Mouse (Mus musculus): ENCODE measurements around the gene Asb4. TPM values are rescaled to one million over a fixed set of nuclear protein-coding genes. Genes with fewer than 3 reads are reported as not detected.
A peak's percentile ranks its signal among the peaks of the same experiment; 100 is the strongest.
"Not testable (repeated sequence)": the region's sequence is repeated elsewhere in the genome, so short reads cannot be mapped to it uniquely, and the experiment has no call there.

The Asb4 gene
- 15.4 and 16.9 TPM in 2 replicates for polyA plus RNA-seq (2015; fragmentation: Nextera tagmentation; extraction: Ambion mirVana)

DNA sequence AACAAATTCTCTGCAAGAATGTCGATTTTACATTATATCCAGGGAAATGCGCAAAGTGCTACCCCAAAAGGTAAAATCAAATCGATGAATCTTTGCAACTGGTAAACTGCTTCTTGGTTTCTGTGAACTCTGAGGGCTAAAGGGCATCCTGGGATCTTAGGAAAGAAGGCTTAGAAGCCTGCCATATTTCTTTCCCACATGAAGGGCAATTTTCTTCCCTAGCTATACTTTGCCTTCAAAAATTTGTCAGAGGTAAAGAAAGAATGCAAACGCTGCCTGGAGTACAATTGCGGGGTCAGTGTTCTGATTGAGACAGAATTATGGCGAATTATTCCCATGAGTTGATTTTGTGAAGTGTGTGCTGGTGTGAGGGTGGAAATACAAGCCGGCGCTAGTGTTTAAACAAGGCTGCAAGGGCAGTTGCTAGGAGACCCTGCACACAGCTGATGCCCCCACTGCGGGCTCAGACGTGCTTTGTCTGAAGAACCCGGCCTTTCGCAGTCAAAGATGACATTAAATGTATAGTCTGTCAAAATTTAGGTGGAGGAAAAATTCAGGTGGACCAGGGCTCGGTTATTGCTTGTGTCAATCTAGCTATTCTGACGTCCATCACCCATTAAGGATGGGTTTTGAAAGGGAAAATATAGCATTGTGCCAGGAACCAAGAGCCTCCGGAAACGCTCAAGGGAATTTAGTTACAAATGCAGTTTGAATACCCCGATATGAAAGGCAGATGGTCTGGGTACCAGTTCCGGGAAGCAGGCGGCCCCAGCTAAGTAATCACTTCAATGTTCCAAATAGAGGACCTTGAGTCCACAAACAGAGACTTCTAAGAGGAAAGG is at the start of gene Asb4:
Gene Asb4, plus strand, starts transcription at position 51 of the 842 bp plus-strand sequence.
- peak within 1 kb of the TSS; percentile 22 for H3K4me3 ChIP-seq (ENCODE audit: low read length)
- WGBS, result 4% methylated on average over 19 of the region's 19 CpGs
- peak; percentile 55 for ATAC-seq
- peak within 1 kb of the TSS; percentile 45; the same call in 1 of the 2 replicates for H3K9ac ChIP-seq (ENCODE audit: low read depth, low read length)
- H3K36me3 ChIP-seq (ENCODE audit: control insufficient read depth, insufficient read depth, low read length), result no peaks in the 10 kb centered on the region
- peak within 1 kb of the TSS; percentile 10 for H3K27ac ChIP-seq (ENCODE audit: low read depth, low read length)
- H3K9me3 ChIP-seq (ENCODE audit: control insufficient read depth, low read length), result no peaks in the 10 kb centered on the region
- H3K4me2 ChIP-seq (ENCODE audit: low read length), result peak within 1 kb of the TSS; percentile 54
- peaks cover 31% of the 10 kb centered on the region for H3K4me1 ChIP-seq (ENCODE audit: control insufficient read depth, insufficient read depth, low read depth, low read length)
- no peaks in the 10 kb centered on the region for H3K27me3 ChIP-seq (replicated peaks; ENCODE audit: control insufficient read depth, insufficient read depth, low read length)

DNA sequence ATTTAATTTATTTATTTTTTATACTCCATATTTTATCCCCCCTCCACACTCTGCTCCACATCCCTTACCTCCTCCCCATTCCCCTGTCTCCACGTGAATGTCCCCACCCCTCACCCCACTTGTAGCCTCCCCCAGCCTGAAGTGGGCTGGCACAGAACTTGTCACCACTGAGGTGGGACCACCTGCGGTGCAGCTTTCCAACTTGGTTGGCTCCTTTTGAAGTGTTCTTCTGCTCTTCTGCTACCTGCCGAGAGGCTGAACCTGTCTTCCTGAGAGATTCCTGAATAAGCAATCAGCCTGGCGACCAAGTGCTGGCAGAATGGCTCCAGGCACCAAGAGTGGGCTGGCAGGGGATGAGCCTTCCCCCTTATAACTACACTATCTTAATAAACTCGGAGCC is 49.2 kb upstream of the Asb4 start:
- no peak overlapping the region for H3K4me3 ChIP-seq (ENCODE audit: low read length)
- no peaks in the 10 kb centered on the region for H3K4me1 ChIP-seq (ENCODE audit: control insufficient read depth, insufficient read depth, low read depth, low read length)
- no peak overlapping the region for H3K27ac ChIP-seq (ENCODE audit: low read depth, low read length)
- 49% methylated on average over 5 of the region's 5 CpGs for whole genome bisulfite sequencing
- no peak overlapping the region for H3K9ac ChIP-seq (ENCODE audit: low read depth, low read length)
- no peak overlapping the region for H3K4me2 ChIP-seq (ENCODE audit: low read length)
- H3K27me3 ChIP-seq (replicated peaks; ENCODE audit: control insufficient read depth, insufficient read depth, low read length), result no peaks in the 10 kb centered on the region
- H3K9me3 ChIP-seq (ENCODE audit: control insufficient read depth, low read length), result no peaks in the 10 kb centered on the region
- no peak for ATAC-seq
- H3K36me3 ChIP-seq (ENCODE audit: control insufficient read depth, insufficient read depth, low read length), result no peaks in the 10 kb centered on the region

DNA sequence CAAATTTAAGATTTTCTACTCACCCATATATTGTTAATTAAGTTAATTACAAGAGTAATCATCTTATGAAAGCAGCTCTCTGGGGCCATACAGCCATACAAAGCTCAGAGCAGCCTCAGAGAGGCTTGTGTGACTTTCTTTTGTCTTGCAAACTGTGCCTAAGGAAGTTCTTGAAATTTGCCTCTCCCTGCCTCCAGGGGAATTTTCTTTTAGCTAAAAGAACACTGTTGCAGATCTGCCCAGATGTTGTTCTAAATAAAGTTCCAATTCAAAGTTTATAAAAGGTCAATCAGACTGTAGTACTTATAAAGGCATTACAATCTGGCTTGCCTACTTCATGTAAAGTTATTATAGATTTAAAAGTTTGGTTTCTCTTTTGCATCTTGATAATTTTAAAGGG is 47.2 kb upstream of the Asb4 start:
- not testable (repeated sequence) for H3K27ac ChIP-seq (ENCODE audit: low read depth, low read length); ATAC-seq; H3K4me1 ChIP-seq (ENCODE audit: control insufficient read depth, insufficient read depth, low read depth, low read length); H3K36me3 ChIP-seq (ENCODE audit: control insufficient read depth, insufficient read depth, low read length); H3K4me3 ChIP-seq (ENCODE audit: low read length); H3K9ac ChIP-seq (ENCODE audit: low read depth, low read length); H3K9me3 ChIP-seq (ENCODE audit: control insufficient read depth, low read length); H3K27me3 ChIP-seq (replicated peaks; ENCODE audit: control insufficient read depth, insufficient read depth, low read length); H3K4me2 ChIP-seq (ENCODE audit: low read length)

DNA sequence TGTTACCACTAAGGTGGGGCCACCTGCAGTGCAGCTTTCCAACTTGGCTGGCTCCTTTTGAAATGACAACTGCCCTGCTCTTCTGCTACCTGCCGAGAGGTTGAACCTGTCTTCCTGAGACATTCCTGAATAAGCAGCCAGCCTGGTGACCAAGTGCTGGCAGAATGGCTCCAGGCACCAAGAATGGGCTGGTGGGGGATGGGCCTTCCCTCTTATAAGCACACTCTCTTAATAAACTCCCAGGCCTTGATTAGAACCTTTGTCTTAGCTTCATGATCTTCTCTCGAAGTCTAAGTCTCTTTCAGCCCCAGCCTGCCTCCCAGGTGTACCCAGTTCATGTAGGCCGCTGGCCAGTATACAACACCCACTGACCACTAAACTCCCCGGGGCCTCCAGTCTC is 44.4 kb upstream of the Asb4 start:
- H3K4me1 ChIP-seq (ENCODE audit: control insufficient read depth, insufficient read depth, low read depth, low read length); H3K36me3 ChIP-seq (ENCODE audit: control insufficient read depth, insufficient read depth, low read length); H3K27me3 ChIP-seq (replicated peaks; ENCODE audit: control insufficient read depth, insufficient read depth, low read length); H3K9ac ChIP-seq (ENCODE audit: low read depth, low read length); H3K4me3 ChIP-seq (ENCODE audit: low read length); H3K4me2 ChIP-seq (ENCODE audit: low read length); ATAC-seq; H3K9me3 ChIP-seq (ENCODE audit: control insufficient read depth, low read length); H3K27ac ChIP-seq (ENCODE audit: low read depth, low read length): not testable (repeated sequence)
- 88% methylated on average over 4 of the region's 4 CpGs for WGBS

DNA sequence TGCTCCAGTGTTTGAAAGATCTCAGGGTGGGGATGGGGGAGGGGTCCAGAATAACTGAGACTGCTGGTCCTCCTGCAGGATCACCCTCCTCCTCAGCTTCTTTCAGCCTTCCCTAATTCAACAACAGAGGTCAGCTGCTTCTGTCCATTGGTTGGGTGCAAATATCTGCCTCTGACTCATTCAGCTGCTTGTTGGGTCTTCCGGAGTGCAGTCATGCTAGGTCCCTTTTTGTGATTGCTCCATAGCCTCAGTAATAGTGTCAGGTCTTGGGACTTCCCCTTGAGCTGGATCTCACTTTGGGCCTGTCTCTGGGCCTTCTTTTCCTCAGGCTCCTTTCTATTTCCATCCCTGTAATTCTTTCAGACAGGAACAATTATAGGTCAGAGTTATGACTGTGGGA is 43.9 kb upstream of the Asb4 start:
- not testable (repeated sequence) for H3K4me3 ChIP-seq (ENCODE audit: low read length); ATAC-seq; H3K4me1 ChIP-seq (ENCODE audit: control insufficient read depth, insufficient read depth, low read depth, low read length); H3K27ac ChIP-seq (ENCODE audit: low read depth, low read length); H3K9me3 ChIP-seq (ENCODE audit: control insufficient read depth, low read length); H3K36me3 ChIP-seq (ENCODE audit: control insufficient read depth, insufficient read depth, low read length); H3K27me3 ChIP-seq (replicated peaks; ENCODE audit: control insufficient read depth, insufficient read depth, low read length); H3K9ac ChIP-seq (ENCODE audit: low read depth, low read length); H3K4me2 ChIP-seq (ENCODE audit: low read length)
- 100% methylated on average over 1 of the region's 1 CpGs for WGBS

DNA sequence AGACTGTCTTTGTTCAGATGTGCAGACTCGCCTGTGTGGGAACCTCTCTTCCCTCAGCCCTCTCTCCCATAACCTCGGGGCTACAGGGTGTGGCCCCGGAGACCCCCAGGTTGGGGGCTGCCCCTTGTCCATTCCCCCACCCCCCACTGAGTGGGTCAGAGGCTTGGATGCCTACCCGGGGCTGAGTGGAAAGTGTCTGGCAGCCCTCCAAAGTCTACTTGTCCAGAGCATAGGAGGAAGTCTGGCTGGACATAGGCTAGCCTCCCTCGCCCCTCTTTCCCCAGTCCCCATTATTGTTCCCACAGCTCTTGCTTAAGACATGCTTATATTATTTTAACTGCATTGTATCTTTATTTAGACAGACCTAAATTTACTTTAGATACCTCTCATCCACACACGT is 38.9 kb upstream of the Asb4 start:
- ATAC-seq, result no peak
- 71% methylated on average over 6 of the region's 6 CpGs for WGBS
- Histone ChIP-seq H3K4me2 (ENCODE audit: low read length) (no peak overlapping the region), H3K9ac (ENCODE audit: low read depth, low read length) (no peak overlapping the region), H3K4me1 (ENCODE audit: control insufficient read depth, insufficient read depth, low read depth, low read length) (no peaks in the 10 kb centered on the region), H3K4me3 (ENCODE audit: low read length) (no peak overlapping the region), H3K27ac (ENCODE audit: low read depth, low read length) (no peak overlapping the region), H3K9me3 (ENCODE audit: control insufficient read depth, low read length) (no peaks in the 10 kb centered on the region), H3K36me3 (ENCODE audit: control insufficient read depth, insufficient read depth, low read length) (no peaks in the 10 kb centered on the region), H3K27me3 (replicated peaks; ENCODE audit: control insufficient read depth, insufficient read depth, low read length) (no peaks in the 10 kb centered on the region)

DNA sequence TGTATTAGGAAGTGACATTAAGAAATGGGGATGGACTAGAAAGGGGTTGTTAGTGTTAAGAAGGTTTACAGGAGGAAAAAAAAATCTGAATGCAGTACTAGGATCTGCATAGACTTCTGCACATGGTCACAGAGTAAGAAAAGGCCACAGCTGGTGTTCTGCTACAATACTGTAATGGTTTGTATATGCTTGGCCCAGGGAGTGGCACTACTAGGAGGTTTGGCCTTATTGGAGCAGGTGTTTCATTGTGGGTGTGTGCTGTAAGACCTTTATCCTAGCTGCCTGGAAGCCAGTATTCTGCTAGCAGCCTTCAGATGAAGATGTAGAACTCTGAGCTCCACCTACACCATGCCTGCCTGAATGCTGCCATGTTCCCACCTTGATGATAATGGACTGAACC is 25.3 kb upstream of the Asb4 start:
- Histone ChIP-seq H3K4me3 (ENCODE audit: low read length) (no peak overlapping the region), H3K9ac (ENCODE audit: low read depth, low read length) (no peak overlapping the region), H3K27ac (ENCODE audit: low read depth, low read length) (no peak overlapping the region), H3K36me3 (ENCODE audit: control insufficient read depth, insufficient read depth, low read length) (no peaks in the 10 kb centered on the region), H3K4me2 (ENCODE audit: low read length) (no peak overlapping the region), H3K9me3 (ENCODE audit: control insufficient read depth, low read length) (no peaks in the 10 kb centered on the region), H3K27me3 (replicated peaks; ENCODE audit: control insufficient read depth, insufficient read depth, low read length) (no peaks in the 10 kb centered on the region), H3K4me1 (ENCODE audit: control insufficient read depth, insufficient read depth, low read depth, low read length) (no peaks in the 10 kb centered on the region)
- no peak for ATAC-seq

DNA sequence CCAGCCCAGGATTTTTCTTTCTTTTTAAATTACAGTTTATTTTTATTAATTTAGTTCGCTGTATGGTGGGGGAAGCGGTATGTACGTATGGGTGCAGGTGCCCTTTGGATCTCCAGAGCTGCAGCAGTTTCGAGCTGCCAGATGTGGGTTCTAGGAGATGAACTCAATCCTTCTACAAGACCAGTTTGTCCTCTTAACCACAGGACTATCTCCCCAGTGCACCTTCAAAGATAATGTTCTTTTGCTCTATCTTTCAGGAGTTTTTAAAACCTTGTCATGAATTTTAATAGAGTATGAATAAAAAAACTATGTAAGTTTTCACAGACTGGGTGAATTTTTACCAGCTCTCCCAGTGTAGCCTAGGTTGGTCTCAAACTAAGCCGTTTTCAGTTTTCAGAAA is 22.8 kb upstream of the Asb4 start:
- no peak overlapping the region for H3K27ac ChIP-seq (ENCODE audit: low read depth, low read length)
- no peaks in the 10 kb centered on the region for H3K36me3 ChIP-seq (ENCODE audit: control insufficient read depth, insufficient read depth, low read length)
- no peaks in the 10 kb centered on the region for H3K4me1 ChIP-seq (ENCODE audit: control insufficient read depth, insufficient read depth, low read depth, low read length)
- WGBS, result 97% methylated on average over 5 of the region's 5 CpGs
- no peak for ATAC-seq
- H3K9ac ChIP-seq (ENCODE audit: low read depth, low read length), result no peak overlapping the region
- no peak overlapping the region for H3K4me2 ChIP-seq (ENCODE audit: low read length)
- H3K4me3 ChIP-seq (ENCODE audit: low read length), result no peak overlapping the region
- no peaks in the 10 kb centered on the region for H3K9me3 ChIP-seq (ENCODE audit: control insufficient read depth, low read length)
- H3K27me3 ChIP-seq (replicated peaks; ENCODE audit: control insufficient read depth, insufficient read depth, low read length), result no peaks in the 10 kb centered on the region

DNA sequence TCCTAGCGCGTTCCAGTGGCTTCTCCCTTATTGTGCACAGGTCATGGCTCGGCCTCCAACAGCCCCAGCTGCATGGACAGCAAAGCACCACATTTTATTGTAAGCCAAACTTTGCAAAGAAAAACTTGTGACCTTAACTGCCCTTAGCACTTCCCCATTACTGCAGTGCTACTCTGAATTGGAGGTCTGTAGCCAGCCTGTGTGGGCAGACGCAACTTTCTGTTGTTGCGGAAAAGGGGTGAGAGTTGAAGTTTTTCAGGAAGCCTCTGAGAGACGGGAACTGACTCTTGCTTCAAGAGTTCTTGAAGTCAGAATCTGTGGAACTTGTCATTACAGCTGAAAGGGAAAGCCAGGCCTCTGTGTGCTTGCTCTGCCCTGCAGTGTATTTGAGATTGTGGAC is 21.2 kb upstream of the Asb4 start:
- 69% methylated on average over 6 of the region's 6 CpGs for WGBS
- Histone ChIP-seq H3K4me1 (ENCODE audit: control insufficient read depth, insufficient read depth, low read depth, low read length) (no peaks in the 10 kb centered on the region), H3K27me3 (replicated peaks; ENCODE audit: control insufficient read depth, insufficient read depth, low read length) (no peaks in the 10 kb centered on the region), H3K4me3 (ENCODE audit: low read length) (no peak overlapping the region), H3K36me3 (ENCODE audit: control insufficient read depth, insufficient read depth, low read length) (no peaks in the 10 kb centered on the region), H3K9ac (ENCODE audit: low read depth, low read length) (no peak overlapping the region), H3K9me3 (ENCODE audit: control insufficient read depth, low read length) (no peaks in the 10 kb centered on the region), H3K27ac (ENCODE audit: low read depth, low read length) (no peak overlapping the region), H3K4me2 (ENCODE audit: low read length) (no peak overlapping the region)
- no peak for ATAC-seq

All from hindbrain, embryonic 16.5 days (tissue).